Mouse (Mus musculus): ENCODE results near the gene Tfr2.

GRCm38 (mm10) chr5:137534762-137535161, 34.9 kb upstream of the Tfr2 start:
- TF ChIP-seq CTCF (IDR thresholded peaks at IDR 0.05 in 2 of 3, conservative IDR thresholded peaks at IDR 0.05 in 1 of 3; ENCODE audit: control insufficient read depth in 1 of 3, insufficient read depth in 1 of 3, low read depth in 2 of 3, low read length in 3 of 3, poor library complexity in 1 of 3, severe bottlenecking in 1 of 3), result no peak
- no peak for TF ChIP-seq ETS1 (IDR thresholded peaks at IDR 0.05; ENCODE audit: low read depth, low read length)
- TF ChIP-seq ZMIZ1 (IDR thresholded peaks at IDR 0.05; ENCODE audit: low read depth, low read length), result no peak
- TF ChIP-seq RCOR1 (IDR thresholded peaks at IDR 0.05; ENCODE audit: low read depth, low read length), result no peak

All from MEL (cell line).